Mouse (Mus musculus) testis, adult 2 months (tissue): Measurements from ENCODE around the gene Cacng5.

ENCODE experiments used
- CTCF ChIP-seq: fragments of 200-500 bp; IDR thresholded peaks from 2 replicates; pipeline ENCODE4 v1.5.1; 2012; ENCODE audit warnings: low read depth, mild to moderate bottlenecking, inconsistent platforms, low read length, moderate library complexity; ENCODE audit not compliant: control insufficient read depth, insufficient read depth, insufficient replicate concordance
- POLR2A ChIP-seq: fragments of 200-500 bp; IDR thresholded peaks from 2 replicates; pipeline ENCODE4 v1.6.1; 2012; ENCODE audit warnings: low read depth, mild to moderate bottlenecking, inconsistent platforms, low read length, moderate library complexity; ENCODE audit not compliant: control insufficient read depth

- no peak for TF ChIP-seq CTCF
- TF ChIP-seq POLR2A: no peak
These were observed 35.8 kb upstream of the Cacng5 start for GRCm38 (mm10) chr11:107950658-107951057.
